Mouse (Mus musculus) E14TG2a.4 (cell line): ENCODE measurements around the gene Igdcc3.

ENCODE experiments used
- H3K27me3 ChIP-seq: 2 replicates; pipeline ENCODE4 v1.6.1; 2014; ENCODE audit warnings: low read length, control low read depth; ENCODE audit not compliant: insufficient read depth
- H3K36me3 ChIP-seq: 2 replicates; pipeline ENCODE4 v1.6.1; 2014; ENCODE audit warnings: low read length, control low read depth; ENCODE audit not compliant: insufficient read depth
- H3K4me1 ChIP-seq: replicated peaks from 2 replicates; pipeline ENCODE4 v1.6.1; 2014; ENCODE audit warnings: low read depth, low read length, control low read depth
- H3K4me3 ChIP-seq: replicated peaks from 2 replicates; pipeline ENCODE4 v1.5.1; 2014; ENCODE audit warnings: mild to moderate bottlenecking, low read length
- H3K9me3 ChIP-seq: 2 replicates; pipeline ENCODE4 v1.6.1; 2014; ENCODE audit warnings: low read length, control low read depth
- CTCF ChIP-seq: conservative IDR thresholded peaks from 2 replicates; pipeline ENCODE4 v1.5.1; 2014; ENCODE audit warnings: low read length
- NANOG ChIP-seq: IDR thresholded peaks from 2 replicates; pipeline ENCODE4 v1.6.1; 2014; ENCODE audit warnings: borderline replicate concordance, low read length, mixed read lengths
- POU5F1 ChIP-seq: IDR thresholded peaks from 2 replicates; pipeline ENCODE4 v1.6.1; 2014; ENCODE audit warnings: low read length, borderline replicate concordance

Gene Igdcc3

GRCm38 (mm10) chr9:65162711-65163639 lies 22.0 kb downstream of the Igdcc3 start:
- no peak for TF ChIP-seq CTCF
- no peak for TF ChIP-seq NANOG
- no peak for TF ChIP-seq POU5F1
- peaks cover 4% of the 10 kb centered on the region for H3K9me3 ChIP-seq
- H3K36me3 ChIP-seq, result no peaks in the 10 kb centered on the region
- peaks cover 78% of the 10 kb centered on the region for H3K4me1 ChIP-seq
- peaks cover 55% of the 10 kb centered on the region for H3K27me3 ChIP-seq
- peak overlapping the region; percentile 75 for H3K4me3 ChIP-seq

DNA sequence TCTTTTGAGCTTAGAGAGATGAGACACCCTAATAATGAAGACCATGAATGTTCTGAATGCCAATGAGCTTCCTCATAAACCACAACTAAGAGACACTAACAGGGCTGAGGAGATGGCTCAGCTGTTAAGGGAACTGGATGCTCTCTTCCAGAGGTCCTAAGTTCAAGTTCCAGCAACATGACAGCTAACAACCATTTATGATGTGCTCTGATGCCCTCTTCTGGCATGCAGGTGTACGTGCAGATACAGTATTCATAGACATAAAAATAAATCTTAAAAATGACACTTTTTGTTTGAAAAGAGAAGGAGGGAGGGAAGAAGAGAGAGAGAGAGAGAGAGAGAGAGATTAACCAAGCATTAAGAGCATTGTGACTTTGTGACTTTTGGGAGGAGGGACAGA lies 23.9 kb downstream of the Igdcc3 start:
- Histone ChIP-seq H3K27me3 (peaks cover 43% of the 10 kb centered on the region), H3K36me3 (no peaks in the 10 kb centered on the region)
- no peak for TF ChIP-seq POU5F1
- peak; percentile 49 for TF ChIP-seq CTCF

GRCm38 (mm10) chr9:65166386-65166785 lies 25.4 kb downstream of the Igdcc3 start:
- TF ChIP-seq POU5F1 (no peak), NANOG (no peak), CTCF (no peak)

More for the DNA sequence above, 23.9 kb downstream of the Igdcc3 start:
- peaks cover 4% of the 10 kb centered on the region for H3K9me3 ChIP-seq
- no peak overlapping the region for H3K4me3 ChIP-seq
- peaks cover 82% of the 10 kb centered on the region for H3K4me1 ChIP-seq

DNA sequence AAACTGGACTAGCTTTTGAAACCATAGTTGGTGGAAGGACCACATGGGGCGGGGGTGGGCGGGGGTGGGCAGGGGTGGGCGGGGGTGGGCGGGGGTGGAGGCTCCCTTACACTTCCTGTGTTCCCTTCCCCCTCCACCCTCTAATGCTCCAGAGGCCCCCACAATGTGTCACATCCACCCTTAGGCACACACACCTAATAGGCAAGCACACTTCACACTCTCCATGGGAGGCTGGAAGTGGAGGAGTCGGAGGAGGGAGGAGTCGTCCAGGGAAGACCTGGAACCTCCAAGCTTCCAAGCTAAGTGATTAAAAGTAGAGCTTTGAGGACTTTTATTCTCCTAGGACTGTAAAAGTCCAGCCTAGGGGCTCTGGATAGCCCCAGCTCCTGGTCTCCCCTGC lies 27.5 kb downstream of the Igdcc3 start:
- H3K27me3 ChIP-seq, result peaks cover 17% of the 10 kb centered on the region
- peaks cover 58% of the 10 kb centered on the region for H3K4me1 ChIP-seq
- H3K9me3 ChIP-seq, result peaks cover 4% of the 10 kb centered on the region
- H3K4me3 ChIP-seq, result peak overlapping the region; percentile 53; the same call in 1 of the 2 replicates
- H3K36me3 ChIP-seq, result no peaks in the 10 kb centered on the region
- no peak for TF ChIP-seq NANOG
- no peak for TF ChIP-seq CTCF
- TF ChIP-seq POU5F1, result no peak

More at GRCm38 (mm10) chr9:65166386-65166785, 25.4 kb downstream of the Igdcc3 start:
- no peaks in the 10 kb centered on the region for H3K36me3 ChIP-seq
- peaks cover 4% of the 10 kb centered on the region for H3K9me3 ChIP-seq
- H3K4me3 ChIP-seq, result no peak overlapping the region
- peaks cover 73% of the 10 kb centered on the region for H3K4me1 ChIP-seq
- peaks cover 29% of the 10 kb centered on the region for H3K27me3 ChIP-seq

DNA sequence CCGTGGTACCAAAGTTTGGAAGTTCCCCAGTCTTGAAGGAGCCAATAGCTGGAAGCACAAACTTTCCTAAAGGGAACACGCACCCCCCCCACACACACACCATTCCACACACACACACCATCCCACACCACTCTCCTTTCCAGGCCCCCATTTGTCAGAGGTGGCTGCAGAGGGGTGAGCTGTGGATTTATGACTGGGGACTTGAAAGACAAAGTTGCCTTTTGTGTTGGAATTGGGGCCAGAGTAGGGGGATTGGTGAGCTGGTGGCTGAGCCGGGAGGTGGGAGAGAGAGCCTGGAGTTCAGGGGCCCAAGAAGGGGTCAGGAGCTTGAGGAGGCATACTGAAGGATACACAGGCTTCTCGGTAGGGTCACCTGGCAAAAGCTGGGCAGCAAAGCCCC lies 28.0 kb downstream of the Igdcc3 start:
- Histone ChIP-seq H3K27me3 (peaks cover 16% of the 10 kb centered on the region), H3K4me3 (peak overlapping the region; percentile 53)

DNA sequence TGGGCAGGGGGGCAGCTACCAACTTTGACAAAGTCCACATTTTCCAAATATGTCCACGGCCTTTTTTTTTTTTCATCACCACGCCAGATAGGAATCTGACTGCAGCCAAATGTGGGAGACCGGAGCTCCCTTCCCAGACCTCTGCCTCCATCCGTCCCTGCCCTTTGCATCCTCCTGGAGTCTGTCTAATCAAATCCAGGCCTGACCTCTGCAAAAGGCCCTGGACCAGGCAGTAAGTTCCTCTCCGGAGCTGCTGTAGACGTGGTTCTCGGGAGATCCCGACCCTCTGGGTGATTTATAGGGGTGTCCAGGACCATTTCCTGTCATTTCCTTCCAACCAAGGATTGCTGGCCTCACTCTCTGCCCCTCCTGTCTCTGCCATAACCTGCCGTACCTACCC lies 31.7 kb downstream of the Igdcc3 start:
- Histone ChIP-seq H3K27me3 (peaks cover 12% of the 10 kb centered on the region), H3K4me3 (no peak overlapping the region), H3K36me3 (no peaks in the 10 kb centered on the region), H3K9me3 (no peaks in the 10 kb centered on the region), H3K4me1 (peaks cover 53% of the 10 kb centered on the region)
- no peak for TF ChIP-seq NANOG
- TF ChIP-seq POU5F1, result no peak
- no peak for TF ChIP-seq CTCF

More for the DNA sequence above, 28.0 kb downstream of the Igdcc3 start:
- TF ChIP-seq CTCF, result no peak
- TF ChIP-seq NANOG, result no peak
- TF ChIP-seq POU5F1, result no peak
- peaks cover 54% of the 10 kb centered on the region for H3K4me1 ChIP-seq
- no peaks in the 10 kb centered on the region for H3K36me3 ChIP-seq
- H3K9me3 ChIP-seq, result peaks cover 4% of the 10 kb centered on the region

DNA sequence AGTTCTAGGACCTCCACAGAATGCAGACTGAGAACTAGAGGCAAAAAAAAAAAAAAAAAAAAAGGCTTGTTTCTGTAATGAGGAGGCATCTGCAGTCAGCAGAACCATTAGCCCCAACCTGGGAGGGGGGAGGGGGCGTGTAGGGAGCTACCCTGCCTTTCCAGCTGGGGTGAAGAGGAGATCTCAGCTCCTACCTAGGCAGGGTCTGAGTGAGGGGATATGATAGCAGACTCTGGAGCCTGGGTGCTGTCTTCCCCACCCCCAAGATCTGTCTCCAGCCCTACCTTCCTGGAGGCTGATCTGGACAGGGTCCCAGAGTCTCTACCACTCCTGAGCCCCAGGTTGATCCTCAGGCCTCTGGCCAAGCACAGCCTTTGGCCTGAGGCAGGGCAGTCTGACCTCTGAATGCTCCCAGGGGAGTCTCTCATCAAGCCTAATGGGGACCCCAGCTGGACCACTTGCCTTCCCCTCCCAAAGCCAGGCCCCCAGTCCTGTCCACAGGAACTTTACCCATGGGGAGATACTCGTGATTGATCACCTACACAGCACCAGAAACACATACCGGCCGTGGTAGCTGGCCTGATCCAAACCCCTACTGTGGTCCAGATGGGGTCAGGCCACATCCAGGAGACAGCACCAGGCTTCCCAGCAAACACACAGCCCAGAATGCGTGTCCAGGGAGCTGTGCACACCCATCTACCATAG lies 34.4 kb downstream of the Igdcc3 start:
- H3K36me3 ChIP-seq, result no peaks in the 10 kb centered on the region
- H3K4me1 ChIP-seq, result peaks cover 56% of the 10 kb centered on the region
- H3K4me3 ChIP-seq, result no peak overlapping the region; the same call in 1 of the 2 replicates
- peaks cover 12% of the 10 kb centered on the region for H3K27me3 ChIP-seq
- no peaks in the 10 kb centered on the region for H3K9me3 ChIP-seq
- no peak for TF ChIP-seq CTCF
- no peak for TF ChIP-seq POU5F1
- TF ChIP-seq NANOG, result no peak
